Mouse (Mus musculus) frontal cortex, postnatal 10 days (tissue): Measurements from ENCODE around the gene Gm28551.
"Not testable (repeated sequence)": the region's sequence is repeated elsewhere in the genome, so short reads cannot be mapped to it uniquely, and the experiment has no call there.

ENCODE experiments used
- DNase-seq, 2 experiments: peaks; one replicate each; pipeline ENCODE4 v3.0.0; 2022; ENCODE audit warnings: low spot score in 2 of 2, mixed read lengths in 1 of 2

The Gm28551 gene

GRCm38 (mm10) chr1:53352327-53353261, at the start of gene Gm28551, which contains the start of the genes Asdurf and Asnsd1:
Gm28551 (minus strand) TSS chr1:53352667.
Asdurf (minus strand) TSS chr1:53352619.
Asnsd1 (minus strand) TSS chr1:53352752.
- peak; percentile 96 to 97 for DNase-seq

GRCm38 (mm10) chr1:53393936-53394760, 41.7 kb upstream of the Gm28551 start:
- DNase-seq: peak; percentile 9 to 10

- no peak for DNase-seq
Measured at GRCm38 (mm10) chr1:53388762-53389161, 36.3 kb upstream of the Gm28551 start.

GRCm38 (mm10) chr1:53384085-53384688, 31.7 kb upstream of the Gm28551 start:
- DNase-seq: no peak

GRCm38 (mm10) chr1:53377731-53378130, 25.3 kb upstream of the Gm28551 start:
- DNase-seq: no peak

- not testable (repeated sequence) for DNase-seq
Measured at GRCm38 (mm10) chr1:53375965-53376364, 23.5 kb upstream of the Gm28551 start.

- DNase-seq: no peak
Measured at GRCm38 (mm10) chr1:53358988-53359387, 6.5 kb upstream of the Gm28551 start.

GRCm38 (mm10) chr1:53341071-53341470, 11.4 kb downstream of the Gm28551 start:
- DNase-seq: no peak

- DNase-seq: not testable (repeated sequence)
Measured at GRCm38 (mm10) chr1:53337403-53337802, 15.1 kb downstream of the Gm28551 start.

- no peak for DNase-seq
Measured at GRCm38 (mm10) chr1:53335465-53335864, 17.0 kb downstream of the Gm28551 start.

- DNase-seq: not testable (repeated sequence)
Measured at GRCm38 (mm10) chr1:53333527-53333926, 18.9 kb downstream of the Gm28551 start.

GRCm38 (mm10) chr1:53324827-53325494, 27.5 kb downstream of the Gm28551 start:
- no peak for DNase-seq

- no peak for DNase-seq
Measured at GRCm38 (mm10) chr1:53324277-53324676, 28.2 kb downstream of the Gm28551 start.

- no peak for DNase-seq
Measured at GRCm38 (mm10) chr1:53323254-53323653, 29.2 kb downstream of the Gm28551 start.

- DNase-seq: no peak
Measured at GRCm38 (mm10) chr1:53321662-53322344, 30.7 kb downstream of the Gm28551 start.

GRCm38 (mm10) chr1:53312989-53313967, 39.2 kb downstream of the Gm28551 start, which contains the start of gene Osgepl1:
Osgepl1 (plus strand) TSS chr1:53313624.
- DNase-seq: peak; percentile 67 to 82

GRCm38 (mm10) chr1:53300506-53300905, 52.0 kb downstream of the Gm28551 start:
- no peak for DNase-seq

- DNase-seq: peak; percentile 81 to 94
Measured at GRCm38 (mm10) chr1:53296581-53297383, 55.7 kb downstream of the Gm28551 start, which contains the start of the genes Pms1, Ormdl1 and Gm28778. Pms1 (minus strand) TSS chr1:53297018. Ormdl1 (plus strand) TSS chr1:53297095. Gm28778 (plus strand) TSS chr1:53297111.
